Mouse (Mus musculus) brain, embryonic 14.5 days (tissue): ENCODE data around the gene Trim17.

Source experiments
- CTCF ChIP-seq: fragments of 200-500 bp; IDR thresholded peaks from 2 replicates; pipeline ENCODE4 v1.5.1; 2012; ENCODE audit warnings: inconsistent platforms, mild to moderate bottlenecking, moderate library complexity, borderline replicate concordance; ENCODE audit not compliant: insufficient read depth, insufficient read length; ENCODE audit errors: extremely low read depth
- POLR2A ChIP-seq: fragments of 200-500 bp; IDR thresholded peaks from 2 replicates; pipeline ENCODE4 v1.6.1; 2012; ENCODE audit warnings: mild to moderate bottlenecking, inconsistent platforms, borderline replicate concordance; ENCODE audit not compliant: poor library complexity, insufficient read depth, insufficient read length, severe bottlenecking; ENCODE audit errors: extremely low read depth

DNA sequence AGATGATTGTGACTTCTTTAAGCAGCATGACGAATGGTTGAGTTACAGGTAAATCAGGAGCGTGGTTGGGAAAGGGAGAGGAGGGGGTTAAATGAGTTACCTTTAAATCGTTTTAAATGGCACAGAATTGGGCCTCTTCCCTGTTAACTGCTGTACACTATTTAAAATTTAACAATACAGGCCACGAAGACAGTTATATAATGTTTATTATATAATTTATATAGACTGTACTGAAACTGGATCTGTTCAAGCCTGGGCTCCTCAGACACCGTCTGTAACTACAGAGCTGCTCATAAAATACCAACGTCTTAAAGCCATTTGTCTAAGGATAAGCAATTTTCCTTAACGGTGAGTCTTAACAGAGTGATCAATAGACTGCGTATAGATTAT lies 1.4 kb downstream of the Trim17 start:
- TF ChIP-seq POLR2A (no peak), CTCF (no peak)
